Mouse (Mus musculus) thymus, adult 2 months (tissue): ENCODE results near the gene Pafah1b1.

ENCODE experiments used
- CTCF ChIP-seq: fragments of 200-500 bp; IDR thresholded peaks from 2 replicates; pipeline ENCODE4 v1.5.1; 2012; ENCODE audit warnings: mild to moderate bottlenecking, control low read depth, low read length, moderate library complexity, borderline replicate concordance; ENCODE audit not compliant: control insufficient read depth, poor library complexity, insufficient read depth; ENCODE audit errors: extremely low read depth
- POLR2A ChIP-seq: fragments of 200-500 bp; IDR thresholded peaks from 2 replicates; pipeline ENCODE4 v1.6.1; 2012; ENCODE audit warnings: mild to moderate bottlenecking, low read length, control low read depth, moderate library complexity; ENCODE audit not compliant: control insufficient read depth, poor library complexity, insufficient read depth; ENCODE audit errors: extremely low read depth

- peak; percentile 27; the same call in 1 of the 2 replicates for TF ChIP-seq POLR2A
- TF ChIP-seq CTCF: peak; percentile 56; the same call in 1 of the 2 replicates
Observed at GRCm38 (mm10) chr11:74649095-74649646, 75.3 kb downstream of the Pafah1b1 start, which contains the start of gene Cluh.
